Mouse (Mus musculus) lung, adult 2 months (tissue): ENCODE measurements at regions not wholly inside any gene's neighbourhood (a gene's known extent, or its start where the extent isn't known, plus 50 kb on each side); places are given as distances from the start of the nearest gene placed in this dataset.

Experiments
- CTCF ChIP-seq: fragments of 200-500 bp; IDR thresholded peaks from 2 replicates; pipeline ENCODE4 v1.5.1; 2011; ENCODE audit warnings: mild to moderate bottlenecking, low read length, control low read depth; ENCODE audit not compliant: insufficient read depth
- POLR2A ChIP-seq: fragments of 200-500 bp; IDR thresholded peaks from 2 replicates; pipeline ENCODE4 v1.6.1; 2011; ENCODE audit warnings: low read depth, mild to moderate bottlenecking, control low read depth, low read length, borderline replicate concordance; ENCODE audit errors: extremely low read depth

DNA sequence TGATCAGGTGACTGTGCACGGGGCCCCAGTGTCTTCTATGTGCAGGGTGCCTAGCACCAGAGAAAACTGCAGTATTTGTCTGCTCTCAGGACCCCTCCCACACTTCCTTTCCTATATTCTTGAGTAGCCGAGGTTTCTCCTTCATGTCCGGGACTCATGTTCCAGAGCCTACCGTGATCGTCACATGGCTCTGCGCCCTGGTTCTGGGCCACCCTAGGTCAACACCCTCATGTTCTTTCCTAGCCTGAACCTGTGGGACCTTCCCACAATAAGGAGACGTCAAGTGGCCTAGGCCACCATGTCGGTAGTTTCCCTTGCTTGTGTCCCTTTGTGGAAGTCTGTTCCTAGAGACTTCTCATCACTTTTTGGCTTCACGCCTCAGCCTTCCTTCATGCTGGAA, 88.4 kb upstream of the Mvb12b start:
- TF ChIP-seq CTCF, result no peak
- no peak for TF ChIP-seq POLR2A
